In genomic region chr5:113407346-113407745, GRCm38 (mm10) we compare ENCODE assay signal across 10 mouse cellular contexts. TPM values are rescaled to one million over a fixed set of nuclear protein-coding genes. Genes with fewer than 3 reads are reported as not detected.
DNase-seq lines count a peak whose midpoint lies in the region; ATAC-seq and TF ChIP-seq lines count a peak whose summit lies in the region.
"Had no signal": no experiment of that assay in that cellular context is flagged by ENCODE, and none has a peak within 500 bp of the region (broad histone marks: within the 10 kb centered on the region; RNA-seq: fewer than 3 reads in every experiment).

No protein-coding gene starts in this region.

- H3K9me3 ChIP-seq in heart, postnatal 0 days (replicated peaks; ENCODE audit: control insufficient read depth, low read length): no peaks in the 10 kb centered on the region
- H3K9me3 ChIP-seq in limb, embryonic 10.5 days (replicated peaks): no peaks in the 10 kb centered on the region
- H3K9me3 ChIP-seq: hindbrain, embryonic 15.5 days; midbrain, embryonic 12.5 days had no signal

- H3K4me1 ChIP-seq in heart, postnatal 0 days (ENCODE audit: control insufficient read depth, insufficient read depth): no peaks in the 10 kb centered on the region
- H3K4me1 ChIP-seq in limb, embryonic 10.5 days: 0 out of 2 replicates have a peak, but pooled peaks cover 3% of the 10 kb centered on the region
- H3K4me1 ChIP-seq: midbrain, embryonic 12.5 days had no signal

- H3K4me2 ChIP-seq in heart, postnatal 0 days (ENCODE audit: low read depth, low read length): no peak overlapping the region
- H3K4me2 ChIP-seq: hindbrain, embryonic 15.5 days; midbrain, embryonic 12.5 days had no signal

- H3K36me3 ChIP-seq in heart, postnatal 0 days (replicated peaks; ENCODE audit: control insufficient read depth, insufficient read depth, low read length): no peaks in the 10 kb centered on the region
- no peaks in the 10 kb centered on the region for H3K36me3 ChIP-seq in limb, embryonic 10.5 days
- H3K36me3 ChIP-seq: hindbrain, embryonic 15.5 days; midbrain, embryonic 12.5 days had no signal

- WGBS in heart, postnatal 0 days: 0% methylated on average over 3 of the region's 3 CpGs
- WGBS in limb, embryonic 10.5 days: 1% methylated on average over 3 of the region's 3 CpGs

- no peak overlapping the region for H3K27ac ChIP-seq in heart, postnatal 0 days (ENCODE audit: low read depth)
- H3K27ac ChIP-seq in limb, embryonic 10.5 days: no peak overlapping the region
- H3K27ac ChIP-seq: midbrain, embryonic 12.5 days had no signal

- TF ChIP-seq EP300 in heart, postnatal 0 days (IDR thresholded peaks at IDR 0.05; ENCODE audit: low read depth): no peak

- no peak overlapping the region for H3K4me3 ChIP-seq in heart, postnatal 0 days (ENCODE audit: low read depth, low read length)
- H3K4me3 ChIP-seq in limb, embryonic 10.5 days: no peak overlapping the region
- H3K4me3 ChIP-seq: hindbrain, embryonic 15.5 days; midbrain, embryonic 12.5 days had no signal

- H3K27me3 ChIP-seq in heart, postnatal 0 days (ENCODE audit: control insufficient read depth, insufficient read depth, low read length): no peaks in the 10 kb centered on the region
- no peaks in the 10 kb centered on the region for H3K27me3 ChIP-seq in limb, embryonic 10.5 days (ENCODE audit: low read depth, poor library complexity, severe bottlenecking)
- H3K27me3 ChIP-seq: hindbrain, embryonic 15.5 days; midbrain, embryonic 12.5 days had no signal

- no peak for ATAC-seq in heart, postnatal 0 days (ENCODE audit: insufficient read depth, low read depth)
- ATAC-seq in erythroid progenitor cell, adult 5-6 weeks (replicated peaks; ENCODE audit: low FRiP score, poor library complexity, severe bottlenecking): no peak

- H3K9ac ChIP-seq in heart, postnatal 0 days (replicated peaks; ENCODE audit: low read depth, low read length): no peak overlapping the region
- H3K9ac ChIP-seq: hindbrain, embryonic 15.5 days; midbrain, embryonic 12.5 days had no signal

- no peak for TF ChIP-seq CTCF in heart, postnatal 0 days (IDR thresholded peaks at IDR 0.05; ENCODE audit: low read depth)

- DNase-seq in heart, postnatal 0 days (ENCODE audit: low spot score): peak; percentile 21
- no peak for DNase-seq in heart, adult 9 months (ENCODE audit: low spot score in 2 of 2)
- peak; percentile 40 for DNase-seq in 3T3-L1 (ENCODE audit: low read depth, low spot score)
- DNase-seq in c-Kit-positive CD71-negative TER-119-negative erythroid progenitor cells, embryonic 14.5 days (ENCODE audit: low read depth): peak; percentile 33
- DNase-seq in limb, embryonic 10.5 days (ENCODE audit: low spot score): peak; percentile 83
- DNase-seq in frontal cortex, postnatal 14 days (ENCODE audit: low spot score in 2 of 2): no peak
- no peak for DNase-seq in right cerebral cortex, adult 2 months (ENCODE audit: low spot score in 2 of 2)

RNA-seq across cellular contexts. Expression of gene Aym1, which starts 50.3 kb away (rescaled TPM):
- total RNA-seq in heart, postnatal 0 days (2014; rRNA removed; ENCODE audit: low replicate concordance): not detected in 2 replicates
- polyA plus RNA-seq in heart, postnatal 0 days (2015; fragmentation: Nextera tagmentation; extraction: Ambion mirVana): not detected in 2 replicates
- not detected in 2 replicates for polyA plus RNA-seq in limb, embryonic 10.5 days (2016; fragmentation: Nextera tagmentation; extraction: Ambion mirVana)
- total RNA-seq in erythroid progenitor cell, adult 5-6 weeks (2015; ENCODE audit: low replicate concordance): not detected in 2 replicates
- not detected in 2 replicates for total RNA-seq in erythroid progenitor cell, adult 5-6 weeks (2017; ENCODE audit: low replicate concordance)
- polyA plus RNA-seq: hindbrain, embryonic 15.5 days; midbrain, embryonic 12.5 days had no signal

Comparison
In these comparisons a context has a peak if more than half of its experiments do, and no peak if none do; other contexts are left out.
1. DNase-seq: peak in heart, postnatal 0 days (single experiment), 3T3-L1 (single experiment), c-Kit-positive CD71-negative TER-119-negative erythroid progenitor cells, embryonic 14.5 days (single experiment) and limb, embryonic 10.5 days (single experiment); none in heart, adult 9 months (0 of 2), frontal cortex, postnatal 14 days (0 of 2) and right cerebral cortex, adult 2 months (0 of 2).